Mouse (Mus musculus): Measurements from ENCODE around the gene Adcy6.

The Adcy6 gene

DNA sequence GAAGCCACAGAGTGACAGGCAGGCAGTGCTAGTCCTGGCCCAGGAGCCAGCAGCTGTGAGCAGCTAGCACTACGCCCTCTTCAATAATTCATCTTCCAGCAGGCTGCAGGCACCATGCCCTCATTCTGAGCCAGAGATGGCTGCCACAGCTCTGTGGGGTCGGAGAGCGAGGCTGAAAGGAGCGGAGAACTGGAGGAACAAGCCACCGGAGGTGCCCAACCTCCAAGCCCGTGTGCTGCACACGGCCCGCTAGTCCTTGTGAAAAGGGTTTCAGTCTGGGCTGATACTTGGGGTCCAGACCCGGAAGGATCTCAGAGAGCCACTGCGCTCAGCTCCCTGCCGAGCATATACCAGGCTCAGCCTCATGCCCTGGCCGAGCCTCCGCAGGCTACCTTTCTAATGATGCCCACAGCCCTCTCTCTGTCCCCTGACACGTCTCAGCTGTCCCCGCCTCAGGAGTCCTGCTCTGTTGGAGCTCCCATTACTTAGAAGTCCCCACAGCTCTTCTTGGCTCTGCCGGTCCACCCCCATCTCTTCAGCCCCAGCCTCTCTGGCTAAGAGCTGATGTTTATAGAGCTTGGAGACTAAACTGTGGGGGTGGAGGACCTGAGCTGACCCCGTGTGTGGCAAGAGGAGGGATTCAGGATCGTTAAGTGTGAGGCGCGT lies 18.8 kb upstream of the Adcy6 start:
- DNase-seq (ENCODE audit: low read depth, low spot score), result no peak

DNA sequence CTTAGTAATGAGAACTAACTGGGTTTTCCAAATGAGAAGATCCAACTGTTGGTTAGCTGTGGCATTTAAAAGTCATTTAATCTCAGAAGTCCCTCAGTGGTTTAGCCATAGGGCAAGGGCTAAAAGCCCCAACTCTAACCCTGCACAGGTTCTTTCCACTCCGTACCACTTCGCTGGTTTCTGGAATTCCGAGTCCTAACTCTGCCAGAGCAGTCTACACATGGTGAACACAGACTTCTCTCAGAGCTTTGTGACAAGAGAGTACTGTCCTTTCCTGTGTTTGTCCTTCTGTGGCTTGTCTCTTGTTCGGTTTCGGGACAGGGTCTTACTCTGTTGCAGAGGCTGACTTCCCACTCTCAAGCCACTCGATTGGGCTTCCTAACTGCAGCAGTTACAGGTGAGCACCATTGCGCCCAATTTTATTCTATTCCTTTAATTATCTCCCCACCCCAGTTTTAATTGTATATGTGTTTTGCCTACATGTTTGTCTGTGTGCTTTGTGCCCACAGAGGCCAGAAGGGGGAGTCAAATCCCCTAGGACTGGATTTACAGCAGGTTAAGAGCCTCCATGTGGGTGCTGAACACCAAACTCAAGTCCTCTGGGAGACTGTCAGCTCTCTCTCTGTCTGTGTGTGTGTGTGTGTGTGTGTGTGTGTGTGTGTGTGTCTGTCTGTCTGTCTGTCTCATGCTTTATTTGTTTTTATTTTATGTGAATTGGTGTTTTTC lies 16.8 kb upstream of the Adcy6 start:
- no peak for DNase-seq (ENCODE audit: low read depth, low spot score)

DNA sequence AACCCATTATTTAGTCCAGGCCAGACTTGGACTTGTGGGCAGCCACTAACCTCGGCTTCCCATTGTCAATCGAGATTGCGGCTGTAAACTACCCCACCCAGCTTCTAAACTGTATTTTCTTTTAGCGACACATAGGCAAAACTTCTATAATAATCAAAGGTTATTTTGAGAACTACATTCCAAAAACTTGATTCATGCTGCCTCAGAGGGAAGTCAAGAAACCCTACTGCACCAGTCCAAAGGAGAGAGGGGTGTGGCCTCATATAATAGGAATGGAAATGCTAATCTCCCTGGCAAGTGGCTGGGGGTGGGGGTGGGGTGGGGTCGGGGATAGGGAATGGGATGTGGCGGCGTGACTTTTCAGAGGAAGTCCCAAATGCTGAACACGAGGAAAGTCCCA lies 16.2 kb upstream of the Adcy6 start:
- no peak for DNase-seq (ENCODE audit: low read depth, low spot score)

DNA sequence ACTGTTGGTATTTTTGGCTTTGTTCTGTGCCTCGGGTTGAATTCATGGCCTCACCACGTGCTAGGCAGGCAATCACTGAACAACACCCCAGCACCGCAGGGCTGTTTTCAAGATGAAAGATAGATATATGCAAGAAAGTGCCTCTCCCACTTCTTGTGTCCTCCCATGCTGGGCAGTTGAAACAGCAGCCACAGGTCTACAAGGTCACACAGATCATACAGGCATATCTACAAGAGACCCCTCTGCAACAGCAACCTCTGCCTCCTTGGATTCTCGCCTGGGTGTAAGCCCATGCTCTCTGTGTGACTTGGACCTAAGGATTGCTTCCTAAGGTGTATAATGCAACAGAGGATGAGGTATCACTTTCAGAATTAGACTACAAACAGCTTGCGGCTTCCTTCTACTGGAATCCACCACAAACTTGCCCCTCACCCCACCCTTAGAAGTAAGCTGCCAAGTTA lies 13.5 kb upstream of the Adcy6 start:
- DNase-seq (ENCODE audit: low read depth, low spot score), result no peak

DNA sequence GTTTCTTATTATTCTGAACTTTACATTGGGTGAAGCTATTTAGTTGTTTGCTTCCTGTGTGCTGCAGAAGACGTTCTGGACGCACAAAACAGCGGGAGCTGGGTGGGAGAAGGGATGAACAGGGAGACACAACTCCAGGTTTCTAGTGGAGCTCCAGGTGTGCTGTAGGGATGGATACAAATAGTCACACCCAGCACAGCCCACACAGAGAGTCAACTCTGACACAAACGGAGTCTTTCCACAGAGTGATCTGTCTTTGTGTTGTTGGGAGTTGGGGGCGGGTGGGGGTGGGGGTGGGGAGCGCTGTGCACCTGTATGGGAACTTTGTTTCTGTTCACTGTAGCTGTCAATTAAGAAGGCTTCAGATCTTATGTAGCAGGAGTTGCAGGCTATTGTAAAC lies 12.8 kb upstream of the Adcy6 start:
- DNase-seq (ENCODE audit: low read depth, low spot score), result no peak

DNA sequence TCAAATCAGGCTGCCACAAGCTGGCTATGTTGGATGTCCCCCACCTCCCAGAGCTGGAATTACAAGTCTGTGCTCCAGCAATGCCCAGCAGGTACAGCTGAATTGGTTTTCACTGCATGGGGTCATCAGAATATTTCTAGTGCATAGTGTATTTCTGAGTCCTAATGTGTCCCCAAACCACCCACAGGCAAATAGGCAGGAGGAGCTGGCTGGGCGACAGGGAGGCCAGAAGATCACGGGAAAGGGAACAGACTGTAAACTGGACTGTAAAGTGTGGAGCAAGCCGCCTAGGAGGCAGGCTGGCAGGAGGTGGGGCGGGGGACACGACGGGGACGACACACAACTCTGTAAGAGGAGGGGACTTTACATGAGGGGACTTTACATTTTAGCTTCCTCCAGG lies 12.3 kb upstream of the Adcy6 start:
- DNase-seq (ENCODE audit: low read depth, low spot score), result no peak

DNA sequence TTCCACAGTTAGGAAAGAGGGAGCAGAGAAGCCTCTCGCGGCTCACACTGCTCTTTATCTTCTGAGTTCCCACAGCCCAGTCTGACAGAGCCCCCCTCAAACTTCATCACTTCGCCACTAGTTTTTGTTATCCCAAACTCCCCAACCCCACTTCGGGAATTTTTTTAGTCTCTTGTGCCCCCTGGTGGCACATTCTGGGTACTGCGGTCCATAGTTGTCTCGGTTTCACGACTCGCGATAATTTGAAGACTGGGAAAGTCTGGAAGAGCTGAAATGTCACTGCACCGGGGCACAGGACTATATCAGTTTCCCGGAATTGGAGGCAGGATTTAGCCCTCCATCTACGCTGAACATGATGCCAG lies 7.3 kb upstream of the Adcy6 start:
- DNase-seq (ENCODE audit: low read depth, low spot score), result no peak

DNA sequence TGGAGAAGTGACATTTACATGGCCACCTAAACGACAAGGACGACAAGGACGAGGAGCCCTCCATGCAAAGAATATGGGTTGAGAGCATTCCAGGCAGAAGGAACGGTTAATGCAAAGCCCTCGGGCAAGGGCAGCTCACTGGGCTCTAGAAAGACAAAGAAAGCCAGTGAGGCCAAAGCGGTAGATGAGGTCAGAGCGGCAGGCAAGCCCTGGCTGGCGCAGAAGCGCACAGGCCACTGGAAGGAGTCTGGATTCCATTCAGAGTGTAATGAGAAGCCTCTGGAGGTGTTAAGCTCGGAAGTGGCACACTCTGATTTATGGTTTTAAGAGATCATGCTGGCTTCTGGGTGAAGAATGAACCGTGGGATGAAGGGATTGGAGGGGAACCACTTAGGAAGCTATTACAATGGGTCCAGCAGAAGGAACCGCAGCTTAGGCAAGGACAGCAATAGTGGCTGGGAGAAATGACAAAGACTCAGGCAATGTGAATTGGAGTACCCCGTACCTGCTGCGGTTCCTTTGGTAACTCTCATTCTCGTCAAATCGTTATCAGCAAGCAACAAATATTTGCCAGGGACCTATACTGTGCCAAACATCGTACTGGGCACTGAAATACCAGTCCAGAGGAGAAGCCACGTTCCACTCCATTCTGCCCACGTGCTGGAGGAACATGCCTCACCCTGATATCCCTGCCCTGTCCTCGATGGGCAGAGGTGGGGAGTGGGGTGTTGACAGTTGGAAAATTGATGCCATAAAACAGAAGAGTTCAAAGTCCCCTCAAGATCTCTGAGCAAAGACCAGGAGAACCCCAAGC lies 6.7 kb upstream of the Adcy6 start:
- no peak for DNase-seq (ENCODE audit: low read depth, low spot score)

DNA sequence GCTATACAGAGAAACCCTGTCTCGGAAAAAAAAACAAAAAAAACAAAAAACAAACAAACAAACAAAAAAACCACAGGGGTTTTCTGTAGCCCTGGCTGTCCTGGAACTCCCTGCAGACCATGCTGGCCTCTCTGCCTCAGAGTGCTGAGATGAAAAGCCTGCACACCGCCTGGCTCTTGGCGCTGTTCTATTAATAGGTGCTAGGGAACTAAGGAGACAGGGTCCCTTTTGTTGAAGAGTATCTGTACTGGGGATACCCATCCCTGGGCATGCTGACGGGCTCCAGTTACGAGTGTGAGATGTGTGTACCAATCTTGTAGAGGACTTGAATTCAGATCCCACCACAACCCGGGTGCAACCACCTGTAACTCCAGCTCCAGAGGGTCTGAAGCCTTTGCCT lies 5.9 kb upstream of the Adcy6 start:
- DNase-seq (ENCODE audit: low read depth, low spot score), result no peak

DNA sequence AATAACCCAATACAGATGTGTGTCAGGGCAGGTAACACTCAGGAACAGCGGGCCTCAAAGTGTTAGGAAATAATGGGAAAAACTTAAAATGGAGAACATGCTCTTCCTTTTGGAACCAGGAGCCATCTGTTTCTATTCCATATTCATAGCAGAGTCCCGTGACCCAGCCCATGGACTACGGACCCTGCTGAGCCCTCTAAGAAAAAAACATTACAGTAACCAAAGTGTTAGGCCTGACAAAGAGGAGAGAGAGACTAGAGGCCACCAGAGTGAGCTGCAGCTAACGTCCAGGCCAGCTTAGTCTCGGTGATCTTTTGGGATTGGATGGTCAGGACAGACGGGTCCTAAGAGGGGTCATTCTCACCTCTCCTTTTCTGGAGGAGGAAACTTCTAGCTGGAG lies 5.1 kb upstream of the Adcy6 start:
- DNase-seq (ENCODE audit: low read depth, low spot score), result no peak

DNA sequence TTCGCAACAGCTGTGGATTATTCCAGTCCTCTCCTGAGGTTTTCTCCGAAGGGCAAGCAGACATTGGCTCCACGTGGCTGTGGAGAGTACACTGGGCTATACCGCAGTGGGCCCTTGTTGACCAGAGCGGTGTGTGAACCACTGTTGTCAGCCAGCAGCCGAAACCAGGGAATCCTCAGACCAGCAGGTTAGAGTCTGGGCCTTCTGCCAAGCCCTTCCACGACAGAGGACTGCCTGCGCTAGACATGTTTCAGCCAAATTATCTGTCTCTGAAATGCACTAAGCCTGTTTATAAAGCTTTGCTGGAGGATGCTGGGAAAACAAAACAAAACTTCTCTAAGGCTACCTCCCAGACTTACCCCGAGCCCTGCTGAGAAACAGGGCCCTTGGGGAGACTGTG lies 4.7 kb upstream of the Adcy6 start:
- DNase-seq (ENCODE audit: low read depth, low spot score), result no peak

DNA sequence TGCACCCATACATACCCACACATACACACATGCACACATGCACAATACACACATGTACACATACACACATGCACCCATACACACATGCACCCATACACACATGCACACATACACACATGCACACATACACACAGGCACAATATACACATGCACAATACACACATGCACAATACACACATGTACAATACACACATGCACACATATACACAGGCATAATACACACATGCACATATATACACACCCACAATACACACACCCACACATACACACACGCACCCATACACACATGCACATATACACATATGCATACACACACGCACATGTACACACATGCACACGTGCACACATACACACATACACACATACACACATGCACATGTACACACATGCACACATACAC lies 2.4 kb upstream of the Adcy6 start:
- DNase-seq (ENCODE audit: low read depth, low spot score), result no peak

DNA sequence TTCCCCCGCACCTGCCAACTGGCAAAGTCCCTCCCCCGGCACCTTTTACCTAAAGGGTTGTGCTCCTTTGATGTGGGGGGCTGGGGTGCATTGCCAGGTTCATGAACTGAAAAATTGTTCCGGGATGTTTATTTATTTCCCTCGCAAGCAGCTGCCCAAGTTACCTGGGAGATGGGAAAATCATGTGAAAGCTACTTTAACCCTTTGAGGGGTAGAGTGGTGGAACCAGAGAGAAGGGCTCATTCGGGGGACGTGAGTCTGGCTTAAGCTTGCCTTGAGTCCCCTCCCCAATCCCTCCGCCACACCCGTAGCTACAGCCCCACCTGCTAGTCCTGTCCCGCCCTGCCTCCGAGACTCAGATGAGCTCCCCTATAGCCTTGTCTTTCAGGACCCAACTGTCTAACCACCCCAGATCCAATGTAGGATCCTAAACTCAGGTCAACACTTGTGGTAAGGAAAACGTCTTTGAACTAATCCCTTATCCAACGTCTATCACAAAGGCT lies 306 bp upstream of the Adcy6 start:
- DNase-seq (ENCODE audit: low read depth, low spot score), result no peak

DNA sequence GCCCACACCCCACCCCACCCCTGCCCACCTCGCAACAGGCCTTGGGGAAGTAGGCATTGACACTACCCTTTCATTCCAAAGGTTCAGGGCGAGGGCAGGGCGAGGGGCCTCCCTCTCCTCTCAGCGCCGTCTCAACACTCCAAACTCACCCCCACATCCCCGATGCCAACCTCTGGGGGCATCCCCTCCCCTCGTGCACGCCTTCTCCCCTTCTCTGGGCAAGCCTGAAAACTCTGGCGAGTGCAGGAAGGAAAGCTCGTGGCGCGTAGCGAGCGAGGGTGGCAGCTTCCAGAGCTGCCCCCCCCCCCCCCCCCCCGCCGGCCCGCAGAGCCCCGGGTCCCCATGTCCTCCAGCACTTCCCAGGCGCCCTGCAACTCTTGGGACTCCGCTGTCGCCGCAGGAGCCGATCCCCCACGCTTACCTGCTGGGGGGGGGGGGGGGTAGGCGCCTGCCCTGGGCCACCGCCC lies 1.1 kb downstream of the Adcy6 start:
- DNase-seq (ENCODE audit: low read depth, low spot score), result no peak

DNA sequence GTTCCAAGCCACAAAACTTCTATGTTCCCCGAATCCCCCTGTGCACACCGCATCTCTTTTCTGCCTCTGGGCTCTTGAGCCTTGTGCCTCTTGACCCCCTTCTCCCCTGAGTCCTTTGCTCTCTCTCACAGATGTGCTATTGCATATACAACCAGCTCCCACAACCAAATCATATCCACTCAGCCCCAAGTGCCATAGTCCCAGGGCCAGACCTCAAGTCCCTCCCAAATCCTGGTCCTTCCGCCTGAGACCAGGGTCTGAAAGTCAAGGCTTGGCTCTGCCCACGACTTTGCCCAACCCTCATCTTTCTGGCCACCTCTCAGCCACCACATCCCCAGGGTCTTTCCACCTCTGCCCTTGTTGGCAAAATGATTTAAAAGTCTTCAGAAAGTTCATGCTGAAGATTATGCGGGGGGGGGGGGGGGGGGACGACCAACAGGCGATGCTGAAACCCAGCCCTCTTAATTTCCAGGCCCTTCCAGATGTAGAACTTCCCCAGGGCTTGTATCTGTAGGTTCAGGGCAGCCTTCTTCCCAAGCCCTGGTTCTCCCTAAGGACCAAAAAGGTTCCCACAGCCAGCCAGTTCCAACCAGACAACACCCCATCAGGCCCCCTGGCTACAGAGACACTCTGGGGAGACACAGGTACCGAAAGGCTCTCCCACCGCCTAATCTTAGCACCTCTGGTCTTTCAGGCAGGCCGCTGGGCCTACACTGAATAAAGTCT lies 1.7 kb downstream of the Adcy6 start:
- DNase-seq (ENCODE audit: low read depth, low spot score), result no peak

DNA sequence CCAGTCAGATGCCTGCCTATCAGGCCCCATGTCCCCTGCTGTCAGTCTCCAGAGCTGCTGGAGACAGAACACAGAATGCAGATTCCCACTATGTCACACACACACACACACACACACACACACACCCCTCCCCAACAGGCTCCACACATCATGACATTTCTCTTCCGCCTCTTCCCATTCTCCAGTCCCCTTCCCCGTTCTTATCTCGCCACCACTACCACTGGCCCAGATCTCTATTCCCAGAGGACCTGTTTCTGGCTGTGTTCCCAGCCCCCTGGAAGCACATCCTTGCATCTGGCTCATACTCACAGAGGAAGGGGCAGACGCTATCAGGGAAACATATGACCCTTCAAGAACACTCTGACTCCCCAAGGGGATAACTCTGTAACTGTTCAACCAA lies 2.3 kb downstream of the Adcy6 start:
- no peak for DNase-seq (ENCODE audit: low read depth, low spot score)

DNA sequence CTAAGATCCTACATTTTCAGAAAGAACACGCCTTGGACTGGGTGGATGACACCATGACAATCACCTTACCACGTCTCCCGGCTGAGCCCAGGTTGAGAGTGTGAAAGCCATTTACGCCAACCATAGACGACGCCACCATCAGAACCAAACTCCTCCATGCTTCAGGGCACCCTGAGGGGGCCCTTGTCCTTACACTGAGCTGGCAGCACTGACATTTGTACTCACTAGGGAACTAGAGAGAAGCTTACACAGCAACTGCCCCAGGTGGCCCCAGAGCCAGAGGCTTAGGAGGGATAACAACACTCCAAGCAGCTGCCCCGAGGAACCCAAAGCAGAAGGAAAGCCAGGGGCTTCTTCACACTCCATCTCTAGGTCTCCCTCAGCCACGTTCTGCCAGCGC lies 3.1 kb downstream of the Adcy6 start:
- DNase-seq (ENCODE audit: low read depth, low spot score), result no peak

DNA sequence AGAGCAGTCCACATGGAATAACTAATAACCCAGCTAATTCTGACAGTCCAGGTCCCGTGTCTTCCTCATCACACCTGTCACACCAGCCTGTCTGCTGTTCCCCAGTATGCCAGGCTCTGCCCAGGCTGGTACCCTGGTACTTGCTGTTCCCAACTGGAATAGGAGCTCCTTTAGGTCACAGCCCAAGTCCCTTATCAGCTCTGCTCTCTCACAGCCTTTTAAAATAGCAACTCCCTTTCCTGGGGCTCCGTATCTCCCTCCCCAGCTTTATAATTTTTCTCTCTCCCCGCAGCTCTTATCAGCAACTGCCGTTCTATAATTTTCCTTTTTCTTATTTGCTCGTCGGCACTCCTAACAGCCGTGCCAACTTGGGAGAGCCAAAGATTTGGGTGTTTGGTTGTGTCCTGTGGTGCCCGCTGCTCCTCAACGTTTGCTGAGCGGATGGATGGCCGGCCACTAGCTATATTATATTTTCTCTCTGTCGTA lies 3.8 kb downstream of the Adcy6 start:
- DNase-seq (ENCODE audit: low read depth, low spot score), result no peak

DNA sequence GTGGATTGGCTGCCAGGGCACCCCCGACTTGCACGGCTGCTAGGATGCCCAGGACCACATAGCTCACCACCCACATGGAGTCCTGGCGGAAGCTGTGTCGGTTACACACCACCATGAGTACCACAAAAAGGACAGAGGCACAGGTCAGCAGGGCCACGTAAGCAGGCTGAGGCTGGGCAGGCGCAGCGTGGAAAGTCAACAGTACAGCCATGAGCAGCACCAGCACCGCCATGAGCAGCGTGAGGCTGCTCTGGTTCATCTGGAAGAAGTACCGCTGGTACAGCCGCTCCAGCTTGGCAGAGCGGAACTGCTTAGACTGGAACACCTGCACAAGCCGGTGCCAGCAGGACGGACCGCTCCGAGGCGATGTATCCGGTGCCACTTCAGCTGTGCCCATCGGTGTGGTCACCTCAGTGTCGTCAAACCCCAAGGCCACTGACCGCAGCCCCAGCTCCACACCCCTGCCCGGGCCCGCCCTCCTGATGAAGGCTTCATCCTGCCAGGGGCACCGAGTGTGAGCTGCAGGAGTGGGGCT lies 5.8 kb downstream of the Adcy6 start:
- no peak for DNase-seq (ENCODE audit: low read depth, low spot score)

DNA sequence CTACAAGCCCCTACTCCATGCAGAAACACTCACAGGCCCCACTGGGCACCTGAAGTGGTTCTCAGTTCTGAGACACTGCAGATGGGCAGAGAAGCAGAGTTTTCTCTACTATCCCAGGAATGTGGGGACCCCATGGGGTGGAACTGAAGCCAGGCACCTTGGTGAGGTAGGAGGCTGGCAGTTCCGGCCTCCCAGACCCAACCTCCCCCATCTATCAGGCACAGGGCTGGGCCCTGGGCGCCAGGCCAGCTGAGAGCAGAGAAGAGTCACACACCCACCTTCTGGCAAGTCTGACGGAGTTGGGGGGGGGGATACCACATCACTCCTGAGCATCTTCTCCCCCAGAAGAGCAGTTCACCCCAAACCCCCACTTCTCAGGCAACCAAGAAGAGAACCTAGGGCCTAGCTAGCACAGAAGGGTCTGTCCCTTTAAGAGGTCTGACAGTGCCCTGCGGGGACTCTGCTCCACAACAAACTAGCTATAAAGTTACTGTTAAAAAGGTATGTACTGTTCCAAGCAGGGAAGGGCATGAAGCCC lies 6.9 kb downstream of the Adcy6 start:
- DNase-seq (ENCODE audit: low read depth, low spot score), result no peak

Measured in retina, postnatal 7 days (tissue).